Mouse (Mus musculus) C2C12 (cell line): ENCODE results near the gene Slc38a9. TPM values are rescaled to one million over a fixed set of nuclear protein-coding genes. Genes with fewer than 3 reads are reported as not detected.

Experiments
- H3K27me3 ChIP-seq: one replicate; pipeline ENCODE4 v1.6.1; 2011; ENCODE audit not compliant: control insufficient read depth, insufficient read depth, insufficient read length
- H3K36me3 ChIP-seq: one replicate; pipeline ENCODE4 v1.6.1; 2011; ENCODE audit not compliant: control insufficient read depth, insufficient read depth
- H3K4me3 ChIP-seq: one replicate; pipeline ENCODE4 v1.5.1; 2011; ENCODE audit warnings: mild to moderate bottlenecking, control low read depth; ENCODE audit not compliant: poor library complexity, insufficient read depth, severe bottlenecking
- H3K79me2 ChIP-seq: one replicate; pipeline ENCODE4 v1.6.1; 2011; ENCODE audit not compliant: control insufficient read depth, insufficient read depth
- H3K79me3 ChIP-seq: one replicate; pipeline ENCODE4 v1.6.1; 2011; ENCODE audit warnings: low read depth, control low read depth
- H3ac ChIP-seq: one replicate; pipeline ENCODE3; 2011; ENCODE audit warnings: low read depth; ENCODE audit not compliant: control insufficient read depth, insufficient read length
- CEBPB ChIP-seq: IDR thresholded peaks from one replicate; pipeline ENCODE4 v1.6.1; 2011; ENCODE audit warnings: low read depth, mild to moderate bottlenecking, control low read depth, moderate library complexity
- CTCF ChIP-seq: IDR thresholded peaks from one replicate; pipeline ENCODE4 v1.5.1; 2011; ENCODE audit not compliant: control insufficient read depth, insufficient read depth, insufficient read length
- FOSL1 ChIP-seq: IDR thresholded peaks from one replicate; pipeline ENCODE4 v1.8.0; 2011; ENCODE audit warnings: mild to moderate bottlenecking, low read length; ENCODE audit not compliant: poor library complexity, insufficient read depth, severe bottlenecking
- MAX ChIP-seq: IDR thresholded peaks from one replicate; pipeline ENCODE4 v1.6.1; 2011; ENCODE audit warnings: mild to moderate bottlenecking, control low read depth
- MYOD1 ChIP-seq: IDR thresholded peaks from one replicate; pipeline ENCODE4 v1.6.1; 2011; ENCODE audit warnings: low read depth; ENCODE audit not compliant: control insufficient read depth, insufficient read length
- MYOG ChIP-seq: IDR thresholded peaks from one replicate; pipeline ENCODE4 v1.6.1; 2011; ENCODE audit not compliant: control insufficient read depth, insufficient read length; ENCODE audit errors: extremely low read depth
- USF1 ChIP-seq: IDR thresholded peaks from one replicate; pipeline ENCODE4 v1.6.1; 2011; ENCODE audit warnings: low read depth, mild to moderate bottlenecking, control low read depth, moderate library complexity
- polyA plus RNA-seq: library from polyadenylated mRNA; unstranded; fragments of >200 nt; fragmentation: generic; extraction: Trizol; gene quantifications from one replicate; pipeline ENCODE4 v1.2.1, GENCODE M21; 2012; ENCODE audit warnings: missing spikeins

Gene Slc38a9
- polyA plus RNA-seq, 1 experiment, result 1.5 TPM

GRCm38 (mm10) chr13:112743647-112744046 is 83.1 kb downstream of the Slc38a9 start:
- Histone ChIP-seq H3K79me2 (no peaks in the 10 kb centered on the region), H3ac (no peak overlapping the region), H3K27me3 (no peaks in the 10 kb centered on the region), H3K36me3 (no peaks in the 10 kb centered on the region), H3K79me3 (no peaks in the 10 kb centered on the region), H3K4me3 (no peak overlapping the region)
- TF ChIP-seq MYOG, result no peak
- no peak for TF ChIP-seq MYOD1
- TF ChIP-seq FOSL1, result no peak

- H3K79me2 ChIP-seq, result no peaks in the 10 kb centered on the region
- H3K27me3 ChIP-seq, result no peaks in the 10 kb centered on the region
- TF ChIP-seq USF1 (no peak), MYOD1 (no peak), FOSL1 (no peak)
- H3K79me3 ChIP-seq, result no peaks in the 10 kb centered on the region
- H3ac ChIP-seq, result no peak overlapping the region
- H3K4me3 ChIP-seq, result no peak overlapping the region
- H3K36me3 ChIP-seq, result no peaks in the 10 kb centered on the region
These were observed 83.7 kb downstream of the Slc38a9 start for GRCm38 (mm10) chr13:112744061-112744849.

DNA sequence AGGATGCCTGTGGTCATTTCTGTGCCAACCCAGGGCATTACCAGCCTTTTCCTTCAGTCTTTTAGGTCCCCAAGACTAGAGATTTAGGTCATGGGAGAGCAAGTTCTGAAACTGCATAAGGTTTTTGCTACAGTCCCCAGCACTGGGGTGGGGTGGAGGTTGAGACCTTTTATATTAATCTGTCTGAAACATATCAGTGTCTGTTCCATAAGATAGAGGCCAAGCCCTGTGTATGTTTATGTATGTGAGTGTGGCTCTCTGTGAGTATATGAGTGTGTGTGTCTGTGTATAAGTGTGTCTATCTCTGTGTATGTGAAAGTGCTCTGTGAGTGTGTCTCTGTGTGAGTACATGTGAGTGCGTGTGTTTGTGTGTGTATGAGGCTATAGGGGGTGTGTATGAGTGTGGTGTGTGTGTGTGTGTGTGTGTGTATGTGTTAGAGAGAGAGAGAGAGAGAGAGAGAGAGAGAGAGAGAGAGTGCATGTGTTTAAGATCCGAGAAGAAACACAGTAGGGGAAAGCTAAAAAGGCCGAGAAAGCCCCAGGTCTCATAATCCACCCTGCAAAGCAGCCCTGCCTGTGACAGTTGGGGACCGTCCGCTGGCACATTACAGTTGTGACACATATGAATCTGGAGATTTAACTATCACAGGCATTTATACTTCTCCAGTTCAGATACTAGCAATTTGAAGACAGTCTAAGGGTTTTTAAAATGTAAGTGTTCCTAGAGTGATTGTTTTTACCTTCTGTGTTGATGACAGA is 85.6 kb downstream of the Slc38a9 start:
- Histone ChIP-seq H3K27me3 (no peaks in the 10 kb centered on the region), H3K79me3 (no peaks in the 10 kb centered on the region), H3K79me2 (no peaks in the 10 kb centered on the region), H3K36me3 (no peaks in the 10 kb centered on the region), H3K4me3 (no peak overlapping the region), H3ac (no peak overlapping the region)
- TF ChIP-seq CTCF, result no peak
- no peak for TF ChIP-seq CEBPB
- TF ChIP-seq MYOG, result no peak
- TF ChIP-seq MYOD1, result no peak
- TF ChIP-seq USF1, result no peak
- TF ChIP-seq MAX, result no peak
- no peak for TF ChIP-seq FOSL1

DNA sequence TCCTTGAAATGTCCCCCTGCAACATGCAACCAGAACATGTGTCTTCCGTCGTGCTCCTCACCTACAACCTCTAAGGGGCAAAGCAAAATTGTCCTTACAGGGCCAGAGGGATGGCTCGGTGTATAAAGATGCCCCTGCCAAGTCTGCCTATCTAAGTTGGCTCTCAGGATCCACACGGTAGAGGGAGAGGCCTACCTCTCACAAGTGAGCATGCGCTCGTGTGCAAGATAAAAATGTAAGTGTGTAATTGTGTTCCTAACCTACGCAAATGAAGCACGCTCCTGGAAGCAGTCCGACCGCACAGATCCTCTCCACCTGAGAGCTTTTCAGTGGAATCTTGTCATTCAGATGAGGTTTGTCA is 86.1 kb downstream of the Slc38a9 start:
- H3K27me3 ChIP-seq, result no peaks in the 10 kb centered on the region
- H3K4me3 ChIP-seq, result no peak overlapping the region
- no peaks in the 10 kb centered on the region for H3K36me3 ChIP-seq
- TF ChIP-seq MYOD1 (no peak), MAX (no peak), USF1 (no peak), FOSL1 (no peak), CTCF (no peak), MYOG (no peak), CEBPB (no peak)
- H3K79me2 ChIP-seq, result no peaks in the 10 kb centered on the region
- H3K79me3 ChIP-seq, result no peaks in the 10 kb centered on the region
- H3ac ChIP-seq, result no peak overlapping the region

DNA sequence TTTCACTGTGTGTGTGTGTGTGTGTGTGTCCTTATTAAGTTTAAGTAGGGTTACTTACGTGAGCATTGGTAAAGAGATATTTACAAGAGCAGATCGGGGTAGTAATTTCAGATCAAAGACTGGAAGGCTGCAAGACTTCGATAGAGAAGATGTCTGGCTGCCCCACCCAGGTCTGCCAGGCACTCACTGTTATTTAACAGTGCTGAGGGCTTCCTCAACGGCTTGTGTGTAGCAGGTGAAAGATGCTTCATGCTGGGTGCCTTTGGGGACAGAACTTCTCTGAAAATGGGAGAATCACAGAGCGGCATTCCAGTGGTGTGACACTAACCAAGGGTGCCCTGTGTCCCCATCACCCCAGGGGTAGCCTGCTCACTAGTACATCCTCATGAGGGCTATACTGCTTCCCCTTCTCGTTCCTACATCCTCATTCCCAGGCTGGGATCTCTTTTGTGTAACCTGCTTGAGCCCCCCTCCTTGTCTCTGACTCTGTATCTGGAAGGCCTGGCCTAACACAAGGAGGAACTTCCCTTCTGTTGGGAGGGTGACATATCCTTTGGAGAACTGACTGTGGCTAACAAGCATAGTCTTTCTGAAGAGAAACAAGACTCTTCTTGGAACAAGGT is 87.4 kb downstream of the Slc38a9 start:
- no peak overlapping the region for H3ac ChIP-seq
- no peaks in the 10 kb centered on the region for H3K27me3 ChIP-seq
- no peaks in the 10 kb centered on the region for H3K79me2 ChIP-seq
- H3K79me3 ChIP-seq, result no peaks in the 10 kb centered on the region
- no peak overlapping the region for H3K4me3 ChIP-seq
- no peak for TF ChIP-seq USF1
- TF ChIP-seq CEBPB, result no peak
- TF ChIP-seq FOSL1, result no peak
- no peak for TF ChIP-seq CTCF
- TF ChIP-seq MYOG, result no peak
- TF ChIP-seq MYOD1, result no peak
- no peak for TF ChIP-seq MAX
- H3K36me3 ChIP-seq, result no peaks in the 10 kb centered on the region
